Mouse (Mus musculus): ENCODE measurements at regions not wholly inside any gene's neighbourhood (a gene's known extent, or its start where the extent isn't known, plus 50 kb on each side); places are given as distances from the start of the nearest gene placed in this dataset.

DNA sequence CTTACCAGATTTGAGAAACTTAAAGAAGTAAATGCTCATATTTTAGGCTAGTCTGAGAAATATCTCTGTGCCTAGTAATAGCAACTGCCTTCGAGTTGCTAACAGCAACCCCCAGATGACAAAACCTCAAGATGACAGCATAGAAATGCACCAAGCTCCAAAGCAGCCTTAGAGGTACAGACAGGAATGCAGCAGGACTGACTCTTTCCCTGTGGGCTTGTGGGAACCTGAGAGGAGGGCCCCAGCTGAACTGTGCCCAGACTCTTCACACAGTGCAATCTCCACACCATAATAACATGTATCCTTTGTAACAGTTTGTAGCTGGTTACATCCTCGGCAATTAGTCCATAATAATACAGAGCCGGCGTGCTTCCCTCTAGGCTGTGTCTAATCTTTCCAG is 252.9 kb upstream of the Spag17 start:
- H3K4me2 ChIP-seq (ENCODE audit: low read depth, low read length) = no peak overlapping the region
- DNase-seq (ENCODE audit: low spot score) (no peak), ATAC-seq (ENCODE audit: insufficient read depth, low read depth) (no peak)
- H3K27me3 ChIP-seq (ENCODE audit: control insufficient read depth, insufficient read depth, low read length) = no peaks in the 10 kb centered on the region
- H3K36me3 ChIP-seq (replicated peaks; ENCODE audit: control insufficient read depth, insufficient read depth, low read length) = no peaks in the 10 kb centered on the region
- no peak overlapping the region for H3K27ac ChIP-seq (ENCODE audit: low read depth)
- WGBS = 75% methylated on average over 4 of the region's 4 CpGs
- H3K4me3 ChIP-seq (ENCODE audit: low read depth, low read length) = no peak overlapping the region
- no peak overlapping the region for H3K9ac ChIP-seq (replicated peaks; ENCODE audit: low read depth, low read length)
- TF ChIP-seq EP300 (IDR thresholded peaks at IDR 0.05; ENCODE audit: low read depth) (no peak), CTCF (IDR thresholded peaks at IDR 0.05; ENCODE audit: low read depth) (no peak)
- H3K9me3 ChIP-seq (replicated peaks; ENCODE audit: control insufficient read depth, low read length) = no peaks in the 10 kb centered on the region
- no peaks in the 10 kb centered on the region for H3K4me1 ChIP-seq (ENCODE audit: control insufficient read depth, insufficient read depth)

DNA sequence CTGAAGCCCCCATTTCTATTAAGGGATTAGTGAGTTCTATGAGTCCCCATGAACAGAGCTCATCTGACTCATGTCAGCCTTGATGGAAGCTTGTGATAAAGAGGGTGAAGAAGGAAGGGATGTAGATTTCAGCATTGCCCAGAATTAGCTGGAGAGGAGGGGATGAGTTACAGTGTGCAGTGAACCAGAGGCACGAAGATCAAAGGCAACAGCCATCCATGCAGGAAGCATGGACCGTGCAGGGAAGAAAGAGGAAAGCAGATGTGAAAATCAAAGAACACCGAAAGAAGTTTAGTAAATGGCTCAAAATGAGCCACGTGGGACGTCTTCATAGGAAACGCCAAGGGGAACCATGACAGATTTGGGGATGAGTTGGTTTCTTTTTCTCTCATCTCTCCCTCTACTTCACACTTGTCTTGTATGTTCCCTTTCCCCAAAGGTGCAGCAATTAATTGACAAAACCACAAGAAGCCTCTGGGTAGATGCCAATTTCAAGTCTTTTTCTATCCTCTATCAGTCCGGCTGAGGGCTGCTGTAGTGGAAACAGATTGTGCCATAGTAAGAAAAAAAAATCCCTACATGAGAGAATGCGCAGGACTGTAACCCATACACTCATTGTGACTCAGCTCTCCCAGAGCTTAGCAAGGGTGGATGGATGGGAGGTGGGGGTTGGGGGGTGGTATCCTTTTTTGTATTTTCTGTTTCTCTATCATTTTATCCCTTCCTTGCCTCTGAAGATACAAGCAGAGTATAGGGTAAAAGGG is 243.7 kb upstream of the Spag17 start:
- 75% methylated on average over 8 of the region's 8 CpGs for WGBS
- Histone ChIP-seq H3K9me3 (replicated peaks; ENCODE audit: control insufficient read depth, low read length) (no peaks in the 10 kb centered on the region), H3K9ac (replicated peaks; ENCODE audit: low read depth, low read length) (no peak overlapping the region), H3K27ac (ENCODE audit: low read depth) (no peak overlapping the region), H3K36me3 (replicated peaks; ENCODE audit: control insufficient read depth, insufficient read depth, low read length) (no peaks in the 10 kb centered on the region), H3K4me2 (ENCODE audit: low read depth, low read length) (no peak overlapping the region), H3K4me3 (ENCODE audit: low read depth, low read length) (no peak overlapping the region), H3K4me1 (ENCODE audit: control insufficient read depth, insufficient read depth) (no peaks in the 10 kb centered on the region), H3K27me3 (ENCODE audit: control insufficient read depth, insufficient read depth, low read length) (no peaks in the 10 kb centered on the region)
- no peak for DNase-seq (ENCODE audit: low spot score)
- ATAC-seq (ENCODE audit: insufficient read depth, low read depth) = no peak
- TF ChIP-seq EP300 (IDR thresholded peaks at IDR 0.05; ENCODE audit: low read depth) = no peak
- TF ChIP-seq CTCF (IDR thresholded peaks at IDR 0.05; ENCODE audit: low read depth) = no peak

DNA sequence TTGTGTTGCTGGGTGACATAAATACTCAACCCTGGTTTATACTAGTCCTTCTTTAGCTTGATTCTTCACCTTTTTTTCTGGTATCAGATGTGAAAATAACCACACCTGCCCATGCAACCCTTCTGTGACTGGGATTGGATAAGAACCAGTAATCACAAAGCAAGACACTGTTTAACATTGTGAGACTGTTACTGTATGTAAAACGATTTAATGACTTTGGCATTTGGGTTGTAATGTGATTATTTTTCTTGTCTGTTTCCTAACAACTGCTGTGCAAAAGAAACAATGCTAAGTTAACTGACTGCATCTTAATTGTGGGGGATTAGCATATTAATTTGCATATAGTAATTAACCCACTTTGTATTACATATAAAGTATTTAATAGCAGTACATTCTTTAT is 240.3 kb upstream of the Spag17 start:
- WGBS = 61% methylated on average over 1 of the region's 1 CpGs

DNA sequence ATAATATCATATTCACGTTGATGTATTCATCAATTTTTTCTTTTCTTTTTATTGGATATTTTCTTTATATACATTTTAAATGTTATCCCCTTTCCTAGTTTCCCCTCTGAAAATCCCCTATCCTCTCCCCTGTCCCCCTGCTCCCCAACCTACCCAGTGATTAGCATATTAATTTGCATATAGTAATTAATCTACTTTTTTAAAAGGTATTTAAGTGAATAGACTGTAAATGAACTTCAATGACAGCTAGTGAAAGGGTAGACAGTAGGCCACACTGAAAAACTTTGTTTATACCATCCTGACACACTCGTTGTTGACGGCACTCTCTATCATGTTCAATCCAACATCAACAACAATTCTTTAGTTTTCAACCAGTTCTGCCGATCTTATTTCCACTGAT is 239.9 kb upstream of the Spag17 start:
- no peak overlapping the region for H3K9ac ChIP-seq (replicated peaks; ENCODE audit: low read depth, low read length)
- no peak for DNase-seq (ENCODE audit: low spot score)
- whole genome bisulfite sequencing = 78% methylated on average over 4 of the region's 4 CpGs
- no peaks in the 10 kb centered on the region for H3K27me3 ChIP-seq (ENCODE audit: control insufficient read depth, insufficient read depth, low read length)
- no peaks in the 10 kb centered on the region for H3K4me1 ChIP-seq (ENCODE audit: control insufficient read depth, insufficient read depth)
- no peak for ATAC-seq (ENCODE audit: insufficient read depth, low read depth)
- no peak for TF ChIP-seq EP300 (IDR thresholded peaks at IDR 0.05; ENCODE audit: low read depth)
- no peak for TF ChIP-seq CTCF (IDR thresholded peaks at IDR 0.05; ENCODE audit: low read depth)
- no peaks in the 10 kb centered on the region for H3K9me3 ChIP-seq (replicated peaks; ENCODE audit: control insufficient read depth, low read length)
- H3K4me3 ChIP-seq (ENCODE audit: low read depth, low read length) = no peak overlapping the region
- H3K4me2 ChIP-seq (ENCODE audit: low read depth, low read length) = no peak overlapping the region
- no peaks in the 10 kb centered on the region for H3K36me3 ChIP-seq (replicated peaks; ENCODE audit: control insufficient read depth, insufficient read depth, low read length)
- H3K27ac ChIP-seq (ENCODE audit: low read depth) = no peak overlapping the region

More for the DNA sequence above, 240.3 kb upstream of the Spag17 start:
- Histone ChIP-seq H3K4me2 (ENCODE audit: low read depth, low read length) (no peak overlapping the region), H3K4me1 (ENCODE audit: control insufficient read depth, insufficient read depth) (no peaks in the 10 kb centered on the region), H3K4me3 (ENCODE audit: low read depth, low read length) (no peak overlapping the region), H3K9me3 (replicated peaks; ENCODE audit: control insufficient read depth, low read length) (no peaks in the 10 kb centered on the region), H3K27me3 (ENCODE audit: control insufficient read depth, insufficient read depth, low read length) (no peaks in the 10 kb centered on the region), H3K9ac (replicated peaks; ENCODE audit: low read depth, low read length) (no peak overlapping the region), H3K27ac (ENCODE audit: low read depth) (no peak overlapping the region), H3K36me3 (replicated peaks; ENCODE audit: control insufficient read depth, insufficient read depth, low read length) (no peaks in the 10 kb centered on the region)
- DNase-seq (ENCODE audit: low spot score) = no peak
- no peak for TF ChIP-seq EP300 (IDR thresholded peaks at IDR 0.05; ENCODE audit: low read depth)
- TF ChIP-seq CTCF (IDR thresholded peaks at IDR 0.05; ENCODE audit: low read depth) = no peak
- ATAC-seq (ENCODE audit: insufficient read depth, low read depth) = no peak

DNA sequence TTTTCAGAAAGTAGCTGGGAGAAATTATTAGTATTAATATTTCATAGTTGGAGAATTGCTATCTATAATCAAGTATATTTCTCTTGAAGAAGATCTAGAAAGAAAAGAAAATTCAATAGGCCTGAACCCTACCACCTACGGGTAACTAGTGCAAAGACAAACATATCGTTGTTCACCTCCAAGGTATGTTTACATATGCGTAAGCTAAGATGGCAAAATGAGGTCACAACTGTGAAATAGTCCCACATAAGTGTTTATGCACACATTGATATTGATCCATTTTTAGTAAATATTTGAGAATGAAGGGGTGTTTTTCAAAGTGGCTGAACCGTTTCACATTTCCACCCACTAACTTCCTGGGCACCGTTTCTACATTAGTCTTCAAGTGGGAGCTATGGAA is 227.6 kb upstream of the Spag17 start:
- H3K27ac ChIP-seq (ENCODE audit: low read depth) = no peak overlapping the region
- WGBS = 84% methylated on average over 5 of the region's 5 CpGs
- no peak overlapping the region for H3K4me2 ChIP-seq (ENCODE audit: low read depth, low read length)
- DNase-seq (ENCODE audit: low spot score) = no peak
- no peaks in the 10 kb centered on the region for H3K9me3 ChIP-seq (replicated peaks; ENCODE audit: control insufficient read depth, low read length)
- no peak for ATAC-seq (ENCODE audit: insufficient read depth, low read depth)
- no peaks in the 10 kb centered on the region for H3K36me3 ChIP-seq (replicated peaks; ENCODE audit: control insufficient read depth, insufficient read depth, low read length)
- no peaks in the 10 kb centered on the region for H3K4me1 ChIP-seq (ENCODE audit: control insufficient read depth, insufficient read depth)
- no peaks in the 10 kb centered on the region for H3K27me3 ChIP-seq (ENCODE audit: control insufficient read depth, insufficient read depth, low read length)
- no peak overlapping the region for H3K4me3 ChIP-seq (ENCODE audit: low read depth, low read length)
- no peak overlapping the region for H3K9ac ChIP-seq (replicated peaks; ENCODE audit: low read depth, low read length)
- TF ChIP-seq CTCF (IDR thresholded peaks at IDR 0.05; ENCODE audit: low read depth) = no peak
- TF ChIP-seq EP300 (IDR thresholded peaks at IDR 0.05; ENCODE audit: low read depth) = no peak

DNA sequence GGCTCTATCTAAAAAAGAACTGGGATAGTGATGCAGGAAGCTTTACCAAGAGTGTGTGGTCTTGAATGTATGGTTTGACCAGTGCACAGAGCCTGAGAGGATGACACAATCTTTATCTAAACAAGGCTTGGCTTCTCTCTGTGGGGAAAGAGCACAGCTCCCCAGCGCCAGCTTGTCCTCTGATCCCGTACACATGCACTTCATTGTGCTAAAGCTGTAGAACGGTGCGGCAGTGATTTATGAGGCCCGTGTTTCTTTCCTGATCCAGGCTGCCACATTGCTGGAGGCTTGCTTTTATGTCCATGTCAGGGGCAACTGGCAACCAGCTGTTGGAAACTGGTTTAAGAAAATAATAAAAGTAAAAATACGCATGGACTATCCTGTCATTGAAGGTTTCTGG is 221.4 kb upstream of the Spag17 start:
- Histone ChIP-seq H3K27me3 (ENCODE audit: control insufficient read depth, insufficient read depth, low read length) (no peaks in the 10 kb centered on the region), H3K27ac (ENCODE audit: low read depth) (no peak overlapping the region), H3K4me2 (ENCODE audit: low read depth, low read length) (no peak overlapping the region), H3K4me1 (ENCODE audit: control insufficient read depth, insufficient read depth) (no peaks in the 10 kb centered on the region), H3K9ac (replicated peaks; ENCODE audit: low read depth, low read length) (no peak overlapping the region), H3K9me3 (replicated peaks; ENCODE audit: control insufficient read depth, low read length) (no peaks in the 10 kb centered on the region), H3K36me3 (replicated peaks; ENCODE audit: control insufficient read depth, insufficient read depth, low read length) (no peaks in the 10 kb centered on the region), H3K4me3 (ENCODE audit: low read depth, low read length) (no peak overlapping the region)
- TF ChIP-seq EP300 (IDR thresholded peaks at IDR 0.05; ENCODE audit: low read depth) (no peak), CTCF (IDR thresholded peaks at IDR 0.05; ENCODE audit: low read depth) (no peak)
- WGBS = 70% methylated on average over 6 of the region's 6 CpGs
- no peak for ATAC-seq (ENCODE audit: insufficient read depth, low read depth)
- no peak for DNase-seq (ENCODE audit: low spot score)

Data from heart, postnatal 0 days (tissue).